Mouse (Mus musculus) forebrain, postnatal 0 days (tissue): ENCODE data around the gene Gpr146. TPM values are rescaled to one million over a fixed set of nuclear protein-coding genes. Genes with fewer than 3 reads are reported as not detected.

Source experiments
- ATAC-seq: fragments of 200-750 bp; cut with Nextera tagmentation; 2 replicates; pipeline ENCODE4 v1.8.0; 2017; ENCODE audit warnings: mild to moderate bottlenecking, moderate library complexity
- DNase-seq: peaks from one replicate; pipeline ENCODE4 v3.0.0-alpha.2; 2015
- H3K27ac ChIP-seq: fragments of 300-500 bp; sonication (generic); 2 replicates; pipeline ENCODE4 v1.5.1; 2014; ENCODE audit warnings: low read depth, mild to moderate bottlenecking, antibody characterized with exemption, low read length, moderate library complexity, mixed read lengths
- H3K27me3 ChIP-seq: fragments of 300-500 bp; sonication (generic); 2 replicates; pipeline ENCODE4 v1.6.1; 2014; ENCODE audit warnings: mild to moderate bottlenecking, low read length, mixed read lengths; ENCODE audit not compliant: insufficient read depth
- H3K36me3 ChIP-seq: fragments of 300-500 bp; sonication (generic); 2 replicates; pipeline ENCODE4 v1.6.1; 2014; ENCODE audit warnings: mild to moderate bottlenecking, moderate library complexity; ENCODE audit not compliant: insufficient read depth
- H3K4me1 ChIP-seq: fragments of 300-500 bp; sonication (generic); 2 replicates; pipeline ENCODE4 v1.6.1; 2014; ENCODE audit warnings: antibody characterized with exemption; ENCODE audit not compliant: insufficient read depth
- H3K4me2 ChIP-seq: fragments of 300-500 bp; sonication (generic); 2 replicates; pipeline ENCODE4 v1.6.1; 2014; ENCODE audit warnings: low read depth, mild to moderate bottlenecking, moderate library complexity
- H3K4me3 ChIP-seq: fragments of 300-500 bp; sonication (generic); 2 replicates; pipeline ENCODE4 v1.5.1; 2014; ENCODE audit warnings: low read depth, low read length, mixed read lengths
- H3K9ac ChIP-seq: fragments of 300-500 bp; sonication (generic); 2 replicates; pipeline ENCODE4 v1.6.1; 2014; ENCODE audit warnings: mild to moderate bottlenecking
- H3K9me3 ChIP-seq: fragments of 300-500 bp; sonication (generic); 2 replicates; pipeline ENCODE4 v1.6.1; 2016; ENCODE audit warnings: low read length
- CTCF ChIP-seq: sonication (generic); IDR thresholded peaks from 2 replicates; pipeline ENCODE4 v1.5.1; 2016; ENCODE audit warnings: antibody characterized with exemption, control low read depth, low read depth
- WGBS: fragments of 180-500 bp; shearing (Covaris S2); extraction: QIAGEN DNeasy Blood & Tissue Kit; methylation state at CpG from one replicate; pipeline ENCODE4 v1.1.7; 2014; 5-methylcytosine and 5-hydroxymethylcytosine counted together
- polyA plus RNA-seq: library from polyadenylated mRNA; unstranded; fragments of >200 nt; fragmentation: Nextera tagmentation; extraction: Ambion mirVana; gene quantifications from 2 replicates; pipeline ENCODE4 v1.2.1, GENCODE M21; 2015
- total RNA-seq: library from RNA; depleted of rRNA; stranded (reverse); fragments of >200 nt; gene quantifications from 2 replicates; pipeline ENCODE4 v1.2.3, GENCODE M21; 2014

Gpr146 gene
- total and polyA plus RNA-seq, 2 experiments from 2014 or later: 2.8 to 3.2 TPM

DNA sequence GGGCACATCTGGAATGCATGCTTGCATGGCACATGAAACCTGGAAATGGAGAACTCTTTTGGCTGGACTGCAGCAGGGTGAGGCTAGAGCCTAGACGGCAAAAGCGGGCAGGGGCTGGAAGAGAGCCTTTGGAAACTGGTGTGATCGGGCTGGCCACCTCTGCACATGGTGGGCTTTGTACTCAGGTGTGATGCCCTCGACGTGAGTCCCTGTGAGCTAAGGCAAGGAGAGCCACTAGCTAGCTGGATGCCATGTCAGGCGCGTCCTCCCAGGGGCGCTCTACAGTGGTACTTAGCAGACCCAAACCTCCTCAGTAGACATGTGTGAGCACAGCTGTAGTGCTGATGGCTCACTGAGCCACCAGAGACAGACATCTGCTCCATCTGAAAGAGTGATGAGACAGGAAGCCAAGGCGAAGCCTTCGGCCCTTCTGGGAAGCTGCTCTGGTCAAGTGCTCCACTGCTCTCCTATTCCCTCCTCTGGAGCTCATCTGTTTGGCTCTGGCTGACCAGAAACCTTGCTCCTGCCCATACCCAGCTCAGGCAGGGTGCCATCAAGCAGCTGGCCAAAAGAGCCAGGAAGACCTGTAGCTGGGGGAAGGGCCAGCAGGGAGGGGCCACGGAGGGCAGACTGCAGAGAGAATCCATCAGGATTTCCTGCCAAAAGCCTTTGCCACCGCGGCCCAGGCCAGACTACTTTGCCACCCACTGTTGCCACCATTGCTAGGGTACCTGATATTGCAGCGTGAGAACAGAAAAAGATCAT is 29.8 kb downstream of the Gpr146 start:
- Histone ChIP-seq H3K27ac (no peak overlapping the region), H3K9ac (no peak overlapping the region), H3K9me3 (no peaks in the 10 kb centered on the region), H3K36me3 (no peaks in the 10 kb centered on the region; the same call in 1 of the 2 replicates), H3K4me3 (no peak overlapping the region), H3K4me1 (no peaks in the 10 kb centered on the region), H3K27me3 (no peaks in the 10 kb centered on the region), H3K4me2 (no peak overlapping the region)
- WGBS: 84% methylated on average over 14 of the region's 14 CpGs
- TF ChIP-seq CTCF: no peak
- ATAC-seq: no peak
- DNase-seq: no peak

DNA sequence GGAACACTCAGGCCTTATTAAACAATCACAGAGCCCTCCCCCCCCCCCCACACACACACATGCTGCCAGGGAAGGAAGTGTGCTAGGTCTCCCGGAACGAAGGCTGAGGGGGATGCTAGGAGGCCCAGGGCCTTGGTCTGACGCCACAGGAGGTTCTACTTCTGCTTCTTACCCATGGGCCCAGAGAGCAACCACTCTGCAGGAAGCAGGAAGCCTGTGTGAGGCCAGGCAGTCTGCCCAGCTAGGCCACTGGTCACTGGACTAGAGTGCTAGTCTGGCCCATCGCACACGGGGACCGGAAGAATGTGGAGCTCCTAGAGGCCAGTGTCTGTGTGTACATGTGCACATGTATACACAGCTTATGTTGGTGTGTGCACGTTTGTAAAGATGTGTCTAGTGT is 31.0 kb downstream of the Gpr146 start:
- Histone ChIP-seq H3K27ac (no peak overlapping the region), H3K4me2 (no peak overlapping the region), H3K4me3 (no peak overlapping the region), H3K9ac (no peak overlapping the region), H3K36me3 (no peaks in the 10 kb centered on the region; the same call in 1 of the 2 replicates), H3K4me1 (no peaks in the 10 kb centered on the region), H3K27me3 (no peaks in the 10 kb centered on the region), H3K9me3 (no peaks in the 10 kb centered on the region)
- ATAC-seq (no peak), DNase-seq (no peak)
- WGBS: 84% methylated on average over 7 of the region's 7 CpGs
- TF ChIP-seq CTCF: no peak

DNA sequence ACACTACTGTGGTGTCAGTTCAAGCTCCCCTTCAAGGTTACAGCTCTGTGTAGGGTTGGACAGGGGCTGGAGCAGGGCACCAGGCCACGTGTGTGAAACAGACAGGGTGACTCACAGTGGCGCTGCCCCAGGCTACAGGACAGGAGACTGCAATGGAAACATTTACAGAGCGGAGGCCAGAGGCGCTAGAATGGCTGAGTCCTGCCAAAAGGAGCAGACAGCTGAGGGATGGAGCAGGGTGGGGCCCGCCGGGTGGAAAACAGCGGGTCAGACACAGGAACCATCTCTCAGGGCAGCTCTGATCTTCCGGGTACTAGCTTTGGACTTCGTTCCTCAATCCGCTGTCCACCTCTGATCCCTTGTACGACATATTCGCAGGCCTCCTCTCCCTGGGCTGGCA is 31.9 kb downstream of the Gpr146 start:
- H3K9me3 ChIP-seq: no peaks in the 10 kb centered on the region
- no peak overlapping the region for H3K27ac ChIP-seq
- no peaks in the 10 kb centered on the region for H3K4me1 ChIP-seq
- H3K4me2 ChIP-seq: no peak overlapping the region
- H3K9ac ChIP-seq: no peak overlapping the region
- DNase-seq (no peak), ATAC-seq (no peak)
- H3K4me3 ChIP-seq: no peak overlapping the region
- no peaks in the 10 kb centered on the region for H3K27me3 ChIP-seq
- 79% methylated on average over 12 of the region's 12 CpGs for WGBS
- no peaks in the 10 kb centered on the region; the same call in 1 of the 2 replicates for H3K36me3 ChIP-seq
- TF ChIP-seq CTCF: no peak

DNA sequence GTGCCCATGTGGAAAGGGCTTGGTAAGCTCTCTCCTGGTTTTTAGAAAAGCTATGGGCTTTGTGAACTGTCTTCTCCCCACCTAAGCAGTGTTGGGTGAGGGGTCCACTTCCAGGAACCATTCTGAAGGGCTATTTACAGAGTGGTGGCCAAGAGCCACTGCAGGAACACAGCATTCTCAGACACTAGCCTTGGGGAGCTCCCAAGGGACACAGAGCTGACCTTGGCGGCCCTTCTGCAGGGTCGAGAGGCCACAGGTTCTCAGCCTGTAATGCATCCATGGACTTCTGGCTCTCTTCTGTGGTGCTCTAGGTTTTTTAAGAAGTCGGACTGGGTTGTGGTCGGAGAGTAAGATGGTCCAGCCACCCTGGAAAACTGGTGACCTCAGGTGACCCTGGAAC is 32.6 kb downstream of the Gpr146 start:
- Histone ChIP-seq H3K9me3 (no peaks in the 10 kb centered on the region), H3K27me3 (no peaks in the 10 kb centered on the region), H3K27ac (no peak overlapping the region), H3K4me3 (no peak overlapping the region), H3K9ac (no peak overlapping the region), H3K4me1 (no peaks in the 10 kb centered on the region), H3K4me2 (no peak overlapping the region), H3K36me3 (no peaks in the 10 kb centered on the region; the same call in 1 of the 2 replicates)
- 84% methylated on average over 4 of the region's 4 CpGs for WGBS
- no peak for DNase-seq
- no peak for ATAC-seq
- TF ChIP-seq CTCF: no peak

DNA sequence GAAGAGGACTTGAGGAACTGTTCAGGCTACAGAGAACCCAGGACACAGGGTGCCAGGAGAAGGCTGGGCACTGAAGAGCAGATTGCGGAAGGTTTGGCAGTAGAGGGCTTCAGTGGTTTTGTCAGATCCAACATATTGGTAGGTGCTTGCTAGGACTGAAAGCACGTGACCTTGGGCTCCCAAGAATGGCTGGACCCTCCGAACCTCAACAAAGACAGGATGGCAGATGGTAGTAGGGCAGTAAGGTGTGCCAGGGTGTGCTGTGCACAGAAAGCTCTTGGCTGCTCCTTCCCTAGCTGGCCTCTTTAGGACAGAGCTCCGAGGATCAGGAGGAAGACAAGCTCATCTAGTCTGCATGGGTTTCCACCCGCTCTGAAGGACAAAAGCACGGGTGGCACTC is 33.6 kb downstream of the Gpr146 start:
- DNase-seq (no peak), ATAC-seq (no peak)
- no peaks in the 10 kb centered on the region for H3K9me3 ChIP-seq
- WGBS: 90% methylated on average over 6 of the region's 6 CpGs
- no peaks in the 10 kb centered on the region for H3K4me1 ChIP-seq
- no peak overlapping the region for H3K4me3 ChIP-seq
- H3K36me3 ChIP-seq: no peaks in the 10 kb centered on the region; the same call in 1 of the 2 replicates
- H3K27ac ChIP-seq: no peak overlapping the region
- H3K9ac ChIP-seq: no peak overlapping the region
- no peak overlapping the region for H3K4me2 ChIP-seq
- H3K27me3 ChIP-seq: no peaks in the 10 kb centered on the region
- TF ChIP-seq CTCF: no peak

DNA sequence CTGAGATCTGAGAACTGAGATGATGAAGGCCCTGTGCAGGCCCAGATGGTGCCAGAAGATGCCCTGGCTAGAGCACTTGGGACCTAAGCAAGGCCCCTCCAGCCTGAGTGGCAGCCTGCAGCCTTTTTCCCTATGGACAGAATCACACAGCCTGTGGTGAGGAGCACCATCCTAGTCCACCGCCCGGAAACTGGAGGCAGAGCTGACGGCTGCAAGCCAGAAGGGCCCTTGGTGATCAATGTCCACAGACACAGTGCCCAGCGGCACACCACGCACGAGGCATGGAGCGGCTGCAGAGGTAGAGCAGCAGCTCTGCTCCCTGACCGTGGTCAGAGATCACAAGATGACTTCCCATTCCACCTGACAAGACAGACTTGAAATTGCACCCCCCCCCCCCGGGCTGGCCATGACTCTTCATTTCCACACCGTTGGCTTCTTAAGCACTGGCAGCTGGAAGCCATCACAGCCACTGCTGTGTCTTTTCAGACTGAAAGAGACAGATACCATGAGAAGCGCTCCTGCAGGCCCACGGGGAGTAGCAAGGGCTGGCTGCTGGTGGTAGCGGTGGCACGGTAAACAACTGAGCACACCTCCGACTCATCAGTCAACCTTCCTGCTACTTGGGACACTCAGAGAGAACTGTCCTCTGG is 34.3 kb downstream of the Gpr146 start:
- no peak overlapping the region for H3K9ac ChIP-seq
- H3K4me1 ChIP-seq: no peaks in the 10 kb centered on the region
- no peaks in the 10 kb centered on the region for H3K9me3 ChIP-seq
- no peaks in the 10 kb centered on the region; the same call in 1 of the 2 replicates for H3K36me3 ChIP-seq
- H3K27ac ChIP-seq: no peak overlapping the region
- H3K27me3 ChIP-seq: no peaks in the 10 kb centered on the region
- no peak overlapping the region for H3K4me3 ChIP-seq
- H3K4me2 ChIP-seq: no peak overlapping the region
- WGBS: 80% methylated on average over 15 of the region's 15 CpGs
- no peak for TF ChIP-seq CTCF
- ATAC-seq (no peak), DNase-seq (no peak)

DNA sequence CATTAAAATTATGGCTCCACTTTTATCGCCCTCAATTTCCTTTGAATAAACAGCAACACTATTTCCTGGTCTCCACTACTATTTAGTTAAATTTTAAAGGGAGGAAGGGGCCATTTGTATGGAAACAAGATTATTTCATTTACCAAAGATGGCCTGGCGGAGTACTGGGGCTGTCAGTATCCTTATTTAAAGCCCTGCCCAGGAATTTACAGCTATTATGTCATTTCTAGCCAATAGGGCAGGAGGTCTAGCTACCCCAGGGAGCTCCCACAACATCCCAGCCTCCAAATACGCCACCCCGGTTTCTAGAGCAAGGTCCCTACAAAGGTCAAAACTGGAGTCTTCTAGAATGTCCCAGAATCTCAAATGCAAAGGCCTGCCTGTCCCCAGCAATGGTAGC is 36.0 kb downstream of the Gpr146 start:
- no peak for ATAC-seq
- Histone ChIP-seq H3K9me3 (no peaks in the 10 kb centered on the region), H3K4me1 (no peaks in the 10 kb centered on the region), H3K27ac (no peak overlapping the region), H3K4me3 (no peak overlapping the region), H3K4me2 (no peak overlapping the region), H3K27me3 (no peaks in the 10 kb centered on the region), H3K36me3 (no peaks in the 10 kb centered on the region; the same call in 1 of the 2 replicates), H3K9ac (no peak overlapping the region)
- TF ChIP-seq CTCF: no peak
- WGBS: 89% methylated on average over 4 of the region's 4 CpGs
- DNase-seq: no peak
